Comparison of ENCODE assay signal across 10 mouse cellular contexts in the genomic region with DNA sequence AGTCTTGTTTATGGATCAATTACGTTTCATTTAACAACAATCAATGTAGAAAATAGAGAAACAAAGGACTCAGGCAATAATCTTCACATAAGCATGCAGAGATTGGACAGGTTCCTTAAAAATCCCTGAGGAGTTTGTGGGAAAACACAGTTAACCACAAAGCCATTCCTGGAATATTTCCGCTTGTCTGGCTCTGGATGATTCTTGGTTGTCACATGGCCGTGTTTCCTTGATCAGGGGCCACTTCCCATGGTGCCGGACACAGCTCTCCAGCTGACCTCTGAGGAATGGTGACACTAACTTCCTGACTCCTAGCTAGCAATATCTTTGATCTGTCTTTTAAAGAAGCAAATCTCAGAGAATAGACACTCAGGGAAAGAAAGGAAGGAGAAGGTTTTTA.
DNase-seq lines count a peak whose midpoint lies in the region; ATAC-seq and TF ChIP-seq lines count a peak whose summit lies in the region.
"Had no signal": no experiment of that assay in that cellular context is flagged by ENCODE, and none has a peak within 500 bp of the region (broad histone marks: within the 10 kb centered on the region; RNA-seq: fewer than 3 reads in every experiment).

No protein-coding gene starts in this region.

- 0 out of 2 replicates have a peak, but pooled peaks cover 3% of the 10 kb centered on the region for H3K4me1 ChIP-seq in heart, embryonic 10.5 days
- peaks cover 7% of the 10 kb centered on the region for H3K4me1 ChIP-seq in heart, adult 2 months (ENCODE audit: control insufficient read depth, insufficient read depth, low read length)
- H3K4me1 ChIP-seq in lung, embryonic 14.5 days (ENCODE audit: insufficient read depth), result 0 out of 2 replicates have a peak, but pooled peaks cover 6% of the 10 kb centered on the region
- 0 out of 2 replicates have a peak, but pooled peaks cover 3% of the 10 kb centered on the region for H3K4me1 ChIP-seq in forebrain, embryonic 12.5 days
- H3K4me1 ChIP-seq: megakaryocyte, embryonic 14.5 days had no signal

- ATAC-seq in lung, embryonic 14.5 days (ENCODE audit: insufficient read depth), result peak; percentile 52; the same call in 1 of the 2 replicates
- ATAC-seq in forebrain, embryonic 12.5 days (ENCODE audit: low FRiP score), result no peak

- H3K27ac ChIP-seq in heart, embryonic 10.5 days, result no peak overlapping the region
- H3K27ac ChIP-seq in heart, adult 2 months, result peak overlapping the region; percentile 40
- no peak overlapping the region for H3K27ac ChIP-seq in lung, embryonic 14.5 days (ENCODE audit: low read depth)
- no peak overlapping the region for H3K27ac ChIP-seq in forebrain, embryonic 12.5 days

- peak; percentile 58 to 82 for DNase-seq in heart, adult 18-20 months
- DNase-seq in heart, embryonic 10.5 days (ENCODE audit: low spot score), result no peak
- DNase-seq in adipocyte (ENCODE audit: low spot score), result peak; percentile 62
- DNase-seq in heart, adult 2 months, result peak; percentile 26 to 64
- peak; percentile 66 for DNase-seq in lung, embryonic 14.5 days
- DNase-seq in urinary bladder, postnatal 14 days (ENCODE audit: low spot score), result no peak
- DNase-seq in frontal cortex, postnatal 36 days (ENCODE audit: low spot score in 2 of 2), result no peak

- TF ChIP-seq POLR2A in heart, adult 2 months (IDR thresholded peaks at IDR 0.05; ENCODE audit: insufficient read depth, low read depth, low read length), result peak; percentile 27; the same call in 1 of the 2 replicates

- intact Hi-C loops in heart, adult 2 months (cut with DNase I), result loop anchor here (5.0 kb wide), 2 partner anchors 86 to 346 kb away; partner anchors contain the start of gene Marcks

- no peak overlapping the region for H3K4me3 ChIP-seq in heart, embryonic 10.5 days
- H3K4me3 ChIP-seq in heart, adult 2 months, result no peak overlapping the region
- H3K4me3 ChIP-seq in lung, embryonic 14.5 days (ENCODE audit: low read depth, low read length), result no peak overlapping the region
- H3K4me3 ChIP-seq in forebrain, embryonic 12.5 days (replicated peaks), result no peak overlapping the region
- H3K4me3 ChIP-seq: erythroblast, embryonic 14.5 days; megakaryocyte, embryonic 14.5 days had no signal

- H3K27me3 ChIP-seq in heart, embryonic 10.5 days (ENCODE audit: insufficient read depth, poor library complexity, severe bottlenecking), result no peaks in the 10 kb centered on the region
- H3K27me3 ChIP-seq in heart, adult 2 months (ENCODE audit: control insufficient read depth, insufficient read depth, low read length), result no peaks in the 10 kb centered on the region
- H3K27me3 ChIP-seq in lung, embryonic 14.5 days (ENCODE audit: insufficient read depth, low read length), result no peaks in the 10 kb centered on the region
- no peaks in the 10 kb centered on the region for H3K27me3 ChIP-seq in forebrain, embryonic 12.5 days
- H3K27me3 ChIP-seq: megakaryocyte, embryonic 14.5 days had no signal

- no peaks in the 10 kb centered on the region for H3K9me3 ChIP-seq in heart, embryonic 10.5 days
- H3K9me3 ChIP-seq in lung, embryonic 14.5 days (ENCODE audit: low read depth, low read length), result no peaks in the 10 kb centered on the region
- no peaks in the 10 kb centered on the region for H3K9me3 ChIP-seq in forebrain, embryonic 12.5 days
- H3K9me3 ChIP-seq: megakaryocyte, embryonic 14.5 days had no signal

- no peak overlapping the region for H3K9ac ChIP-seq in heart, adult 2 months (ENCODE audit: low read depth, low read length)
- no peak overlapping the region for H3K9ac ChIP-seq in lung, embryonic 14.5 days
- H3K9ac ChIP-seq in forebrain, embryonic 12.5 days, result no peak overlapping the region

- 32% methylated on average over 4 of the region's 4 CpGs for WGBS in heart, embryonic 10.5 days
- WGBS in heart, adult 2 months, result 34% methylated on average over 4 of the region's 4 CpGs
- WGBS in lung, embryonic 14.5 days, result 40% methylated on average over 4 of the region's 4 CpGs
- 61% methylated on average over 4 of the region's 4 CpGs for WGBS in forebrain, embryonic 12.5 days

- H3K4me2 ChIP-seq in lung, embryonic 14.5 days, result no peak overlapping the region
- no peak overlapping the region for H3K4me2 ChIP-seq in forebrain, embryonic 12.5 days

- peak; percentile 90 for TF ChIP-seq EP300 in heart, adult 2 months (IDR thresholded peaks at IDR 0.05; ENCODE audit: insufficient read depth, low read depth, low read length)

- H3K36me3 ChIP-seq in heart, embryonic 10.5 days, result no peaks in the 10 kb centered on the region
- peaks cover 4% of the 10 kb centered on the region; the same call in 1 of the 2 replicates for H3K36me3 ChIP-seq in heart, adult 2 months (ENCODE audit: control insufficient read depth, insufficient read depth, low read length)
- no peaks in the 10 kb centered on the region for H3K36me3 ChIP-seq in lung, embryonic 14.5 days (ENCODE audit: insufficient read depth)
- H3K36me3 ChIP-seq in forebrain, embryonic 12.5 days (replicated peaks), result no peaks in the 10 kb centered on the region

- no peaks in the 10 kb centered on the region for H3K79me2 ChIP-seq in heart, adult 2 months (replicated peaks; ENCODE audit: control insufficient read depth, insufficient read depth, low read length)

- no peak for TF ChIP-seq CTCF in heart, adult 2 months (IDR thresholded peaks at IDR 0.05)
- TF ChIP-seq CTCF in lung, embryonic 14.5 days (IDR thresholded peaks at IDR 0.05; ENCODE audit: low read depth), result no peak

Comparison
In these comparisons a context has a peak if more than half of its experiments do, and no peak if none do; other contexts are left out.
1. DNase-seq: peak in heart, adult 18-20 months (2 of 2), adipocyte (single experiment), heart, adult 2 months (2 of 2) and lung, embryonic 14.5 days (single experiment); none in heart, embryonic 10.5 days (single experiment), urinary bladder, postnatal 14 days (single experiment) and frontal cortex, postnatal 36 days (0 of 2).